ENCODE assay signal across 24 mouse cellular contexts in genomic region chr12:71169911-71170310, GRCm38 (mm10). TPM values are rescaled to one million over a fixed set of nuclear protein-coding genes. Genes with fewer than 3 reads are reported as not detected.
"Had no signal": no experiment of that assay in that cellular context is flagged by ENCODE, and none has a peak within 500 bp of the region (broad histone marks: within the 10 kb centered on the region; RNA-seq: fewer than 3 reads in every experiment).

No protein-coding gene starts in this region.

- DNase-seq: gastrocnemius, postnatal 14 days; gastrocnemius, postnatal 36 days; heart, adult 11 months; heart, adult 2 months; heart, postnatal 4 days; kidney, adult 11 months; kidney, adult 2 months; kidney, adult 9 months; kidney, postnatal 14 days; kidney, postnatal 36 days; layer of hippocampus, adult 9-11 months; layer of hippocampus, postnatal 36 days; left cerebral cortex, postnatal 4 days; lung, adult 18-20 months had no signal

RNA-seq across cellular contexts. Expression of gene Tomm20l, which starts 58.7 kb away (rescaled TPM):
- total RNA-seq: gastrocnemius, adult 8-10 months; gastrocnemius, postnatal 14 days; gastrocnemius, postnatal 36 days; hindbrain, postnatal 0 days; layer of hippocampus, adult 18-20 months; layer of hippocampus, adult 8-10 months; layer of hippocampus, postnatal 14 days; layer of hippocampus, postnatal 36 days; left cerebral cortex, adult 18-20 months; left cerebral cortex, adult 8-10 months; left cerebral cortex, postnatal 10 days; left cerebral cortex, postnatal 25 days; left cerebral cortex, postnatal 4 days; liver, adult 2 months had no signal
